Mouse (Mus musculus) bone marrow, adult 2 months (tissue): Measurements from ENCODE around the gene Gm5105.

ENCODE experiments used
- CTCF ChIP-seq: fragments of 200-500 bp; IDR thresholded peaks from 2 replicates; pipeline ENCODE4 v1.5.1; 2011; ENCODE audit warnings: low read length, control low read depth; ENCODE audit not compliant: control insufficient read depth, insufficient read depth
- POLR2A ChIP-seq: fragments of 200-500 bp; IDR thresholded peaks from 2 replicates; pipeline ENCODE4 v1.6.1; 2011; ENCODE audit warnings: low read depth, mild to moderate bottlenecking, control low read depth, low read length, borderline replicate concordance; ENCODE audit not compliant: control insufficient read depth

GRCm38 (mm10) chr3:138077476-138078340 is 10.5 kb upstream of the Gm5105 start:
- TF ChIP-seq CTCF = no peak
- no peak for TF ChIP-seq POLR2A
